Mouse (Mus musculus): ENCODE results near the gene Gstt1.

DNA sequence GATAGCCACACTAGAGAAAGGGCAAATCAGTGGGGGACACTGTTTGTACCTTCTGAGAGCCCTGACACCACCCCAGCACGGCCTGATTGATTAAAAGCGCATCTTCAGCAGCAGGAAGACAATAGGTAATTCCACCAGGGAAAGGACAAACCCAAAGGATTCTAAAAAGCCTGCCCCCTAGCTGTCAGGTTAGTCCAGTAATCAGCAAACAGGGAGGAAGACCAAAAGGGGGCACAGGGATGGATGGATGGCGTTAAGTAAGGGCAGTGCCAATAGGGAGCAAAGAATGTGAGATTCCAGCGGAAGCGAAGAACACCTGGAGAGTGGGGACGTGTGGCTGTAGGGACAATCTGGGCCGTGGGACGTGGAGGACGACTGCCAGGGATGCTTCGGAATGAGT, 20.3 kb upstream of the Gstt1 start:
- no peak for TF ChIP-seq POLR2A (IDR thresholded peaks at IDR 0.05; ENCODE audit: low read depth, low read length)
- 0 out of 2 replicates have a peak, but pooled peaks have one; percentile 23 for TF ChIP-seq CTCF (conservative IDR thresholded peaks at IDR 0.05; ENCODE audit: insufficient read depth, insufficient read length, low read depth, low read length)
